12 mouse cellular contexts compared by ENCODE assay signal in the genomic region with DNA sequence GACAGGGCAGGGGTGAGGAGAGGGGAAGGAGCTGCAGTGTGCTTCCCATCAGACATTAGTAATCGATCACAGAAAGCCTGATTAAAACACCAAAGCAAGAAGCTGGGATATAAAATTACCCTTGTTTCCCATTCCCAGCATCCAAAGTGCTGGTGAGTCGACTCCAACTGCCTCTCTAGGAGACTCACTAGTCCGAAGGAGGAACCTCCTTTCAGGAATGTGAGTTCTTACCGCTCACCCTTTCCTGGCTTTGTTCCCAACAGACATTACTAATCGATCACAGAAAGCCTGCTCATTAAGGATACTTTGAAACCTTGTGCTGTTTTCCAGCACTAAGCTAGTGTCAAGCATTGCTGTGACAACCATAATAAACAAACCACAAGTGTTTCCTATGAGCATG.
DNase-seq lines count a peak whose midpoint lies in the region; ATAC-seq and TF ChIP-seq lines count a peak whose summit lies in the region.
"Had no signal": no experiment of that assay in that cellular context is flagged by ENCODE, and none has a peak within 500 bp of the region (broad histone marks: within the 10 kb centered on the region; RNA-seq: fewer than 3 reads in every experiment).

No protein-coding gene starts in this region.

- no peak overlapping the region for H3K27ac ChIP-seq in hindbrain, embryonic 14.5 days
- H3K27ac ChIP-seq in hindbrain, embryonic 13.5 days = no peak overlapping the region
- H3K27ac ChIP-seq in embryonic facial prominence, embryonic 15.5 days (replicated peaks) = no peak overlapping the region
- no peak overlapping the region for H3K27ac ChIP-seq in stomach, postnatal 0 days (replicated peaks)
- H3K27ac ChIP-seq: macrophage had no signal

- no peak overlapping the region for H3K4me2 ChIP-seq in hindbrain, embryonic 14.5 days (replicated peaks)
- no peak overlapping the region for H3K4me2 ChIP-seq in hindbrain, embryonic 13.5 days
- peak overlapping the region; percentile 21 for H3K4me2 ChIP-seq in embryonic facial prominence, embryonic 15.5 days (replicated peaks)
- H3K4me2 ChIP-seq in stomach, postnatal 0 days (replicated peaks; ENCODE audit: low read depth) = peak overlapping the region; percentile 31; the same call in 1 of the 2 replicates

- H3K4me1 ChIP-seq in hindbrain, embryonic 14.5 days (replicated peaks; ENCODE audit: control insufficient read depth, insufficient read depth, low read length) = 0 out of 2 replicates have a peak, but pooled peaks cover 5% of the 10 kb centered on the region
- peaks cover 21% of the 10 kb centered on the region for H3K4me1 ChIP-seq in hindbrain, embryonic 13.5 days (replicated peaks)
- H3K4me1 ChIP-seq in embryonic facial prominence, embryonic 15.5 days = peaks cover 33% of the 10 kb centered on the region
- no peaks in the 10 kb centered on the region for H3K4me1 ChIP-seq in stomach, postnatal 0 days (replicated peaks; ENCODE audit: control insufficient read depth, insufficient read depth)

- TF ChIP-seq CTCF in stomach, postnatal 0 days (IDR thresholded peaks at IDR 0.05; ENCODE audit: low read depth) = no peak

- no peak overlapping the region for H3K9ac ChIP-seq in hindbrain, embryonic 14.5 days
- no peak overlapping the region for H3K9ac ChIP-seq in hindbrain, embryonic 13.5 days
- H3K9ac ChIP-seq in embryonic facial prominence, embryonic 15.5 days = no peak overlapping the region
- no peak overlapping the region for H3K9ac ChIP-seq in stomach, postnatal 0 days (ENCODE audit: low read length)

- peak; percentile 37 for DNase-seq in hindbrain, embryonic 14.5 days (ENCODE audit: low spot score)
- peak; percentile 6 for DNase-seq in thymus, postnatal 0 days (ENCODE audit: low spot score)
- no peak for DNase-seq in thymus, postnatal 25 days
- no peak for DNase-seq in stomach, postnatal 0 days (ENCODE audit: low spot score)
- no peak for DNase-seq in adrenal gland, postnatal 4 days (ENCODE audit: low spot score in 2 of 2)
- DNase-seq: cerebellum, adult 8-10 months; gastrocnemius, postnatal 10 days; right cerebral cortex, postnatal 4 days had no signal

- no peaks in the 10 kb centered on the region for H3K27me3 ChIP-seq in hindbrain, embryonic 14.5 days (ENCODE audit: control insufficient read depth, insufficient read depth, low read length)
- peaks cover 25% of the 10 kb centered on the region for H3K27me3 ChIP-seq in hindbrain, embryonic 13.5 days
- peaks cover 8% of the 10 kb centered on the region; the same call in 1 of the 2 replicates for H3K27me3 ChIP-seq in embryonic facial prominence, embryonic 15.5 days
- no peaks in the 10 kb centered on the region for H3K27me3 ChIP-seq in stomach, postnatal 0 days (ENCODE audit: control insufficient read depth, insufficient read depth, low read length)

- H3K4me3 ChIP-seq in hindbrain, embryonic 14.5 days (replicated peaks; ENCODE audit: low read length) = no peak overlapping the region
- H3K4me3 ChIP-seq in hindbrain, embryonic 13.5 days = no peak overlapping the region
- H3K4me3 ChIP-seq in embryonic facial prominence, embryonic 15.5 days (replicated peaks) = peak overlapping the region; percentile 20
- H3K4me3 ChIP-seq in stomach, postnatal 0 days (ENCODE audit: low read depth, low read length) = no peak overlapping the region

- H3K36me3 ChIP-seq in hindbrain, embryonic 14.5 days (replicated peaks; ENCODE audit: control insufficient read depth, insufficient read depth) = no peaks in the 10 kb centered on the region
- H3K36me3 ChIP-seq in hindbrain, embryonic 13.5 days = no peaks in the 10 kb centered on the region
- no peaks in the 10 kb centered on the region for H3K36me3 ChIP-seq in embryonic facial prominence, embryonic 15.5 days
- no peaks in the 10 kb centered on the region for H3K36me3 ChIP-seq in stomach, postnatal 0 days (ENCODE audit: control insufficient read depth, insufficient read depth, low read length)

- no peak for ATAC-seq in hindbrain, embryonic 14.5 days (ENCODE audit: low FRiP score)
- no peak for ATAC-seq in hindbrain, embryonic 13.5 days (ENCODE audit: low FRiP score)
- ATAC-seq in embryonic facial prominence, embryonic 15.5 days (ENCODE audit: insufficient number of reproducible peaks, low FRiP score, low TSS enrichment, low read depth) = no peak; the same call in 1 of the 2 replicates
- no peak for ATAC-seq in stomach, postnatal 0 days (ENCODE audit: low FRiP score, low TSS enrichment)
- ATAC-seq in erythroid progenitor cell, adult 5-6 weeks (replicated peaks; ENCODE audit: low FRiP score, poor library complexity, severe bottlenecking) = no peak

- no peaks in the 10 kb centered on the region for H3K9me3 ChIP-seq in hindbrain, embryonic 14.5 days (ENCODE audit: control insufficient read depth, low read length)
- no peaks in the 10 kb centered on the region for H3K9me3 ChIP-seq in hindbrain, embryonic 13.5 days
- no peaks in the 10 kb centered on the region for H3K9me3 ChIP-seq in embryonic facial prominence, embryonic 15.5 days (replicated peaks)
- H3K9me3 ChIP-seq in stomach, postnatal 0 days (ENCODE audit: control insufficient read depth, low read length) = no peaks in the 10 kb centered on the region

- no peak for TF ChIP-seq EP300 in stomach, postnatal 0 days (optimal IDR thresholded peaks at IDR 0.05)

- 72% methylated on average over 5 of the region's 5 CpGs for WGBS in hindbrain, embryonic 14.5 days
- WGBS in hindbrain, embryonic 13.5 days = 75% methylated on average over 5 of the region's 5 CpGs
- WGBS in embryonic facial prominence, embryonic 15.5 days = 26% methylated on average over 5 of the region's 5 CpGs
- 53% methylated on average over 5 of the region's 5 CpGs for WGBS in stomach, postnatal 0 days

Comparison
In these comparisons a context has a peak if more than half of its experiments do, and no peak if none do; other contexts are left out.
1. DNase-seq: peak in hindbrain, embryonic 14.5 days (single experiment) and thymus, postnatal 0 days (single experiment); none in thymus, postnatal 25 days (single experiment), stomach, postnatal 0 days (single experiment) and adrenal gland, postnatal 4 days (0 of 2).
2. H3K4me2 ChIP-seq: peak in embryonic facial prominence, embryonic 15.5 days (single experiment) and stomach, postnatal 0 days (single experiment); none in hindbrain, embryonic 14.5 days (single experiment) and hindbrain, embryonic 13.5 days (single experiment).